Mouse (Mus musculus) Muller cell, postnatal 12 days (primary cell): ENCODE measurements at regions not wholly inside any gene's neighbourhood (a gene's known extent, or its start where the extent isn't known, plus 50 kb on each side); places are given as distances from the start of the nearest gene placed in this dataset.

Source experiments
- DNase-seq: peaks from one replicate; pipeline ENCODE4 v3.0.0-alpha.2; 2015; ENCODE audit errors: inconsistent ontology term

DNA sequence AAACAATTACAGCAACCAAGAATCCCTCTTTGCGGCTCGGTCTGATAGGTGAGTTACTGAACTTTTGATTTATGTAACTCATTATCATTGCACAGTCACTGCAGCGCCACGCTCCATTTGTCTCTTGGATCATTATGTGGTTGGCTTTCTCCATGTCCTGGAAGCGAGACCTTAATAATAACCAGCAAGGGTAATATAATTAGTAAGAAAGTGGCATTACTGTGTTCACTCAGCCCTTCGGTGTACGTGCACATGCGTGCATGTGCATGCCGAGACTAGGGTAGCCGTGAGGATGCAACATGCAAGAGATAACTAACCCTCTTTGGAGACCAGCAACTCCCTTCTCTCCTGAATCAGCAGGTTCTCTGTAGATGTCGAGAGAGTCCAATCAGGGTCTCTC, 114.9 kb upstream of the Camk1g start:
- no peak for DNase-seq

DNA sequence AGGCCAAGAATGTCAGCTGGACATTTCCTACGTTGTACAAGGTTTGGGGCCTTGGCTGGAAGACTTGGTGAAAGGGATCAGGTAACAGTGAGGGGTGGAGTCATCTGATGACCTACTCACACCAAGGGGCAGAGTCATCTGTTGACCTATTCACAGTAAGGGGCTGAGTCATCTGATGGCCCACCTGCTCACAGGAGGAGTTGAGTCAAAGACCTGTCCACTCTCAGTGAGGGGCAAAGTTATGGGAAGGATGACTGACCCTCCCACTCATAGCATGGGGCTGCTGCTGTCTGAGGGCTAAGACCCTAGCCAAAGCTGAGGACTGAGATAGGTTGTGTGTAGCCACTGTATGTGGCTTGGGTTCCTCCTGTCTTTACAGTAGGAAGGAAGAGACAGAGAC, 107.2 kb upstream of the Camk1g start:
- DNase-seq, result no peak

DNA sequence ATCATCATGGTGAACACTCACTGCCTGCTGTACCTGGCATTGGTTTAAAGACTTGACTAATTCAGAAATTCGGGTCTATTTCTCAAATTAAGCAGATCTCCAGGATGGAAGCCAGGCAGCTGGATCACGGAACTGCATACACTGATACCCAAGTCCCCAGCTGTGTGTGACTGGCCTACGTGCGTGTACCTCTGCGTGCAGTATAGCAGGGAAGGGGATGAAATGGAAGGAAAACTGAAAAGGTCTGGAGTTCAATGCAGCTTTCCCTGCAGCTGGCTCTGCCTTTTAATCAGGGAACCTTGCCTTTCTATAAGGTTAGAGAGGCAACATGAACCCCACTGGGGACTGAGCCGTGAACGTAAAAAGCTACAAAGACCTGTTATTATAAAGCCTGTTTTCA, 106.7 kb upstream of the Camk1g start:
- no peak for DNase-seq

DNA sequence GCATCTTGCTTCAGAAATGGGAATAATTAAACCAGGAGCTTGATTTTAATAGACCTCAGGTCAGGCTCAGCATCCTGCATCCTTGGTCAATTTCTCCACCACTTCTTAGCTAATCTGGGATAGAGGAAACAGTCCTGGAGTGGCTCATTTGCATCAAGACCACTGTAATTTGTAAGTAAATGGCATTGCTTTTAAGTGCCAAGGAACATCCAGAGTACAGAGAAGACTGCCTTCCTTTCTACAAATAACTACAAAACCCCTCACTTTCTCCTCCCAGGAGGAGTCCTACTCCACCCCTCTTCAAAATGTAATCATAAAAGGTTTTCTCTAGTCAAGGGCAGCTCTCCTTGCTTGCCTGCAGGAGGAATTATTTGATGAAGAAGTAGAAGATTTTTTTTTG, 96.2 kb upstream of the Camk1g start:
- DNase-seq, result no peak

DNA sequence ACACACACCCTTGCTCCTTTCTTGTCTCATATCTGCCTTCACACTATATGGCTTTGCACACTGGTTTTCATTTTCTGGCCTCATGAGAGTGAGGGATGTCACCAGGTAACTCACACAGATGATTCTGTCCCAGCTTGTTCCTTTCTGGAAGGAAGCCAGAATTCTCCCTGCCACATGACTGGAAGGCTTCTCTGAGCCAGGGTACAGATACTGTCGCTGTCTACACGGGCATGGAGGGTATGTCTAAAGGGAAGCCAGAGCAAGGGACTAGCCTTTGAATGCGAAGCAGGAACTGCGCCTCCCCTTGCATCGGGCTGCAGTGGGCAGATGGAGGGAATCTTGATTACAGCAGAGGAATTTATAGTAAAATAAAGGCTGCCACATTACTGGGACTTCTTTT, 89.6 kb upstream of the Camk1g start:
- no peak for DNase-seq

DNA sequence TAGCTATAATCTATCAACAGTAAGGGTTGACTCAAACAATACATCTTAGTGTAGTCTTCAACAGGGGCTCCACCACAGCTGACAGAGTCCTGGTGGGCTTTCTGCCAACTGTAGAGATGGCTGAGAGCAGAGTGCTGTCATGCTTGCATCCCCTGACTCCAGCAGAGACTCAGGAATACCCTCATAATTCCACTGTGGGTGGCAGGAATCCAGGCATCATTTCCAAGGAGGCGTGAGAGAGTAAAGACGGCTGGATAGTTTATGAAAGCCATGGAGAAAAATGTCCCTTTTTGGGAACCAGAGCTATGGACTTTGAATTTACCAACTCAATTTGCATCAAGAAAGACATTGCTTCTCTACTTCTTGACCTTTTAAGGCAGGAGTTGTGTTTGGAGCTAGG, 87.8 kb upstream of the Camk1g start:
- no peak for DNase-seq

DNA sequence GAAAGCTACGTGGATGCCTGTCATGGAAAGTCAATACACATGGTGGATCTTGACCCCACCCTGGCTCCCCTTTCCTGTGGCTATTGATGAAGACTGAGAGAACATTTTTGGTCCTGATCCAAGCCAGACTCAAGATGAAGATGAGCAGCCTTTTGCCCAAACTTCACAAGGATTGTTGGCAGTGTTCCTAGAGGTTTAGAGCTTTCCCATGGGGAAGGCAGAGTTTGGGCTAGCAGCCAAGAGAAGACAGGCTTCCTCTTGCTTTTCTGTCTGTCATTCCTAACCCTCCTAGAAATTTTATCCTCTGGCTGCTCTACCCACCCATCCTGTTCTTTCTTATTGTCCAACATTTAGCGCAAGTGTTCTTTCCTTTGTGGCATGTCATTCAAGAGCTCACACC, 83.6 kb upstream of the Camk1g start:
- peak; percentile 47 for DNase-seq

DNA sequence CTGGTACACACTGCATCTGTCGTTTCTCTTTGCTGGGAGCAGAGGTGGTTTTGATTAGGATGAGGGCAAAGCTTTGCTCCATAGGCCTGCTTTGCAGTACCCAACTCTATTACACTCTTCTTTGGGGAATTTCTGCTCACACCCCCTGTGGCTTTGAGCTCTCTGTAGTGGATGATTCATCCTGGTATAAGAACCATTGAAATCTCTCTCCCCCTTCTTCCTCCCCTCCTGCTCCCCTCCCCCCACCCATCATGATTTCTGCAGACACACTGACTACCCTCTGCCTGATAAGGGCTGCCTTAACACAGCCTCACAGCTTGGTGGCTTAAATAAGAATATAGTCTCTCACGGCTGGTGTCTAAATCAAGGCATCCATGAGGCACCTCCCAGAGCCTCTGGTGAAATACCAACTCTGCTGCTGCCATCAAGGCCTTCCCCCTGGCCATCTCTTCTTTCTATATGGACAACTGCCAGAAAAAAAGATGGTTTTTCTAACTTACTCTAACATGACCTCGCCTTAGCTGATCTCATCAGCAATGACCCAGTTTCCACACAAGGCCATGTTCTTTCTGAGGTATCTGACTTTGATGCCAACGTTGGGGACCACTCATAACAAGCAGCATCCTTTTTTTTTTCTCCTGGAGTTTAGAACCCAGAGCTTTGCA, 81.5 kb upstream of the Camk1g start:
- peak; percentile 63 for DNase-seq

DNA sequence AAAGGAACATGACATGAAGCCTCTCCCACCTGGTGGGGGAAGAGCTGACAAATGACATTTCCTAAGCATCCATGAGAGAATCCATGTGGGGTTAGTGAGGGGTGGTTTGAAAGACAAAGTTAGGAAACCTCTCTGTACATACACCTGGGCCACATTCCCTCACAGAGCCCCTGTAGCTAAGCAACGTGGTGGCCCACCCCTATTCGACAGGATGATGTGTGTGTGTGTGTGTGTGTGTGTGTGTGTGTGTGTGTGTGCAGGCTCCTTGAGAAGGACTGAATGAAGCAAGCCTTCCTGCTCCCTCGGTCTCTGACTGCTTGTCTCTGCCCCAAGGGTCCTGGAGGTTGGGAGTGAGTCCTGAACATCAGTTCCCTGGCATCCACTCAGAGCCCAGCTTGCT, 80.7 kb upstream of the Camk1g start:
- no peak for DNase-seq

DNA sequence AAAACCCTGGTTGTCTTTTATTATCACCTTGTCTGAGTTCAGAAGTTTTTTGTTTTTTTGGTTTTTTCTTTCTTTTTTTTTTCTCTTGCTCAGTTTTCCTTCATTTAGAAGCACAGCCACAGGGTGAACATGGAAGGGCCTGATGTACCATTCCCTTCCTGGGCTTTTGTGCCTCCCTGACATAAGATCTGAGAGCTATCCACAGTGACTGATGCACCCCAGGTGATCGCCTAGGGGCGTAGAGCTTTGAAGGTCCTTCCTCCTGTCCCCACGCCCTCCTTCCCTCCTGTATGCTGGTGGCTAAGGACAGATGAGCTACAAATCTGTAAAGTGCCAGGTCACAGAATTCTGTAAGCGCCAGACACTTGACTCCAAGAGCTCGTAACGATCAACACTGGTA, 80.1 kb upstream of the Camk1g start:
- DNase-seq, result no peak

DNA sequence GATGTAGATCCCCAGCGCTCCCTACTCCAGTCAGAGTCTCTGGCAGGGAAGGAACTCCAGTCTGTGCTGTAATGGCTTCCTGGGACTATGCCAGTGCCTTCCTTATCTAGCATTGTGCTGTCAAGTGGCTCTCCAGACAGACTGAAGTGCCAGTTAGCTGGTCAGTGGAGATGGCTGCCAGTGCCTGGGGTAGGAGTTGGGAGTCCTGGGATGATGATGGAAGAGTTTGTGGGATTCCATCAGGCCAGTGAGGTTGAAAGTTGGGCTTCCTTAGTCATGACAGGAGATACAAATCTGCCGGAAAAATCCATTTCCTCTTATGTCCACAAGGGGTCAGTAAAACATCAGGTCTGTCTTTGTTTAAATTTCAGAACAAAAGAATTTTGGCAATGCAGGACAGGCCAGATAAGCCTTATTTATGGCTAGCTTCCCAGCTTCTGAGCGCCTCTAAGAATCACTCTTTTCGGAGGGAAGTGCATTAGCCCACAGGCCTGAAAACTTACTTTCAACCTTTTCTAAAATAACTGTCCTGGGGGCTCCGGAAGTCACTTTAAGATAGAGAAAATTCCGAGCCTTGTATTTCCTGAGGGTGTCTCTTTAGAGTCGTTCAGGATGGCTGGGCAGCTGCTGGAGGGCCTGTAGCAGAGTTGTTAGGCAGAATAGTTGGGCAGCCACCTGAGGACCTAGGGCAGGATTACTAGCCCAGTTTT, 79.5 kb upstream of the Camk1g start:
- DNase-seq, result peak; percentile 88

DNA sequence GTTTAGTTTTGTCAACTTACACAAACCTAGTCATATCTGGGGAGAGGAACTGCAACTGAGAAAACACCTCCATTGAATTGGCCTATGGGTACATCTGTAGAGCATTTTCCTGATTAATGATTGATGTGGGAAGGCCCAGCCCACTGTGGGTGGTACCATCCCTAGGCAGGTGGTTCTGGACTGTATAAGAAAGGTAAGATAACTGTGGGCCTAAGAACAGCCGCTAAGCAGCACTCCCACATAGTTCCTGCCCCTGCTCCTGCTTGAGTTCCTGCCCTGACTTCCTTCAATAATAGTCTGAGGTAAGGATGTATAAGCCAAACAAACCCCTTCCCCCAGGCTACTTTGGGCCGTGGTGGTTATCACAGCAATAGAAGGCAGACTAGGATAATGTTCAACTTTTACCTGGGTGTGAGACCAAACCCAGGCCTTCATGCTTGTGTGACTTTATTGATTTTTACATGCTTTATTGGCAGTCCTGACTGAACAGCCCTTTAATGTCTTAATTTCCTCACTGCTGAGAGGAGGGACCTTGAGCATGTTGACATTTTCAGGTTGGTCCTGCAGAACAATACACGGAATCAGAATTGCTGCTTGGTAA, 78.8 kb upstream of the Camk1g start:
- no peak for DNase-seq

DNA sequence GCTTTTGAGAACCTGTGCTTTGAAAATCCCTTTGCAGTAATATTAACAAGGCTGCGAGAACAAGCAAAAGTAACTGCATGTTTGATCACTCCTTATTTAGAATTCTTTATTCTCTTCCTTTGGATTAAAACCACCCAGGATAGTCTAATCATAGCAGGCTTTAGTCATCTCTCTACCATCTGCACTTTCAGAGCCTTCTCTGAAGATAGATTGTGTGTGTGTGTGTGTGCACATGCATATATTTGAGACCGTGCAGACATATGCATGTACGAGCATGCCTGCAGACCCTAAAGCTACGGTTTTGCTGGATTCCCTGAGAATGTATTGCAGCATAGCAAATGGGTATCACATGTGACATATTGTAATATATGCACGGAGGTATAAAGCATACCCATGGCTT, 77.5 kb upstream of the Camk1g start:
- no peak for DNase-seq

DNA sequence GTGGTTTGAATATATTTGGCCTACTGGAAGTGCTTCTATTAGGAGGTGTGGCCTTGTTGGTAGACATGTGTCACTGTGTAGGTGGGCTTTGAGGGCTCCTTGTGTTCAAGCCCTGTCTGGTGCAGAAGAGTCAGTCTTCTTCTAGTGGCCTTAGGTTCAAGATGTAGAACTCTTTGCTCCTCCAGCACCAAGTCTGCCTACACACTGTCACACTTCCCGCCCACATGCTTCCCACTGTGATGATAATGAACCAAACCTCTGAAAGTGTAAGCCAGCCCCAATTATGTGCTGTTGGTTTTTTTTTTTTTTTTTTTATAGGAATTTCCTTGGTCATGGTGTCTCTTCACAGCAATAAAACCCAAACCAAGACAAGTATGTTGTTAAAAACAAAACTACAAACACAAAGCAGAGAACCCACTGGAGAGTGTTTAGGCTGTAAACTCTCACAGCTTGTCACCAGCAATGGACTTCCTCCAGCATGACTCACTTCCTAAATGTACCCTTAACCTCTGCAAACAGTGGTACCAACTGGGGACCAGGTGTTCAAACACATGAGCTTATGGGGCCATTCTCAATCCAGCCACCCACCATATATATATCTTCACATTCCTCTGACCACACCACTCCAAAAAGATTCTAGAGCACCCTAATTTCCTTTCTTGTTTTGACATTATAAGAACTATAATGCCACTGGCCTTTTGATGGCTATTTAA, 74.0 kb upstream of the Camk1g start:
- DNase-seq, result no peak

DNA sequence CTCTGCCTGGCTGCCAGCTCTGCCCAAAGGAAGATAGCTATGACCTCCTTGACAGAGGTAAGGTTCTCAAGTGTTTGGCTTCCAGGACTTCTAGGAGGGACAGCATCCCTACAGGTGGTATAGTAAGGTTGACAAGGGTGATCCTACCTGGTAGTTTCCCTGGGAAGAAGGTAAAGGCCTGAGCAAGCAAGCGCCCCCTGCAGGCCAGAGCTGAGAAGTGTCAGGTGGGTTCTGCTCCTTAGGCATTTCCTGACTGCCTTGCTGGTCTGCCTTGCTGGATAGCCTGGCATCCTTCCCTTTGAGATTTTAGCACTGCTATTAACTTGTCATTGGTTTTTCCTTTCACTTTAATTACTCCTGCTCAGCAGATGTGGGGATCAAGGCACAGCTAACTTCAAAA, 70.4 kb upstream of the Camk1g start:
- no peak for DNase-seq

DNA sequence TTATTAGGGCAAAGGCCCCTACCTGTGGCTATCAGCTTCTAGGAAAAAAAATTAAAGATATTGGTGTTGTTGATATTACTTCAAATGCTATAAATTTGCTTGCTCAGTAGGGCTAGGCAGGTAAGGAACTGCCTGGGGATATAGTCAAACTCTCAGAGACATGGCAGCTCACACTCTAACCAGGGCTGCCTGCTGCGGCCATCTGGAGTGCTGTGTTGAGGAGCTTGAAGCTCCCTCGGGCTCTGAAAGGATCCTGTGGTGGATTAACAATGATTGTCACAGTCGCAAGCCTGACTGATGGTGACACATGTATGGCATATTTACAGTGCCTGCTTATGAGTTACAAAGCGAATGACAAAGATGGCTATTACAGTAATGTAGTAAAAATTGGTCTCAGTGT, 64.2 kb upstream of the Camk1g start:
- no peak for DNase-seq

DNA sequence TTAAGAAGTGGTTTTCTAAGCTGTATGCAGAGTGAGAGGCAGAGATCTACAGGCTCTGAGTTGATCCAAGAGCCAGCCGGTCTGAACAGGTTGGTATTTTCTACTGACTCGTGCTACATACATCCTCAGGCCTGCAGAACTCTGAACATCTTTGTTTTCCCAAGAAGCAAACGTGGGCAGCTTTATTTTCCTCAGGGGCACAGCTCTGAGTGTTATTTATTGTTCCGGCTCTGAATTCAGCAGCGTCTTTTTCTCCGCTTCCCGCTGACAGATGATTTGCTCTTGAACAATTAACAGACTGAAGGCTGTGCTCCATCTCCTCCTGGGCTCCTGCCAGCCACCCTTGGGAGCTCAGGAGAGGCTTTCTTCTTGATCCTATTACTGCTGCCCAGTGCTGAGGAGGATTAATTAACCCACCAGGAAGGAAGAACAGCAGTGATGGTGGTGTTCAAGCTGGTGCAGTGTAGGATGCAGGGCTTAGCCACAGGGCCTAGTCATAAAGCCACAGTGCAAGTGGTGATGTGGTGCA, 63.5 kb upstream of the Camk1g start:
- DNase-seq, result peak; percentile 40

DNA sequence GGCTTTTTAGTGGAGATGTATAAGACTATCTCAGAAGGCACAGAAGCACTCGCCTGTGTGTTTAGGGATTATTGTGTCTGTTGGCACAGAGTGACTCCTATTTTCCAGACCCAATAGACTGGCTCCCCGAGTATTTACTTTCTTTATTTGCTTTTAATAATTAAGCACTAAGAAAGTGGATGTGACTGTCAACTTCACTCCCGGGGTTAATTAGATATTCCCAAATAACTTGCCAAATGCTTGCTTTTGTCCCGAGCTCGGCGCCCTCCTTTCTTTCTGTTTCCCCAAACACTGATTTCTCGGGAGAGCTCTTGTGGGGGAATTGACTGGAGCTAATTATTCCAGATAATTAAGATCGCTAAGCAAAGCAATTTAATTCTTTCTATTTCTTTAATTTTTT, 60.1 kb upstream of the Camk1g start:
- no peak for DNase-seq

DNA sequence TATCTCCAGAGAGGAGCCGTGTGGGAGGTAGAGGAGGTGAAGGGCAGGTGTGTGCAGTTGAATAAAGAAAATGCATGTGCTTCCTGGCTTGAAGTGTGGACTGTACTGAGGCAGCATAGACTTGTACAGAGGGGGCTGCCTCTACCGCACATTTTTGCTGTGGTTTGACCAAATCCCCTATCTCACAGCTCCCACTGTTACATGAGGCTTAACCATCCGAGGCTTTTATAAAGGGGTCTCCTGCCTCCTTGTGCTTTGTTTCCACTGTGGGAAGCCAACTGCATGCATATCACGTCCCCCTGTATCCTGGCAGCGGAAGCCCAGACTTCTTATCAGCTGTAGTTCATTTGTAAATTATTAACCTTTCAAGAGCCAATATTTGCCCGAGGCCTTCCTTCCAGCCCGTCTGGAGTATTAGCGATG, 53.6 kb upstream of the Camk1g start:
- no peak for DNase-seq

DNA sequence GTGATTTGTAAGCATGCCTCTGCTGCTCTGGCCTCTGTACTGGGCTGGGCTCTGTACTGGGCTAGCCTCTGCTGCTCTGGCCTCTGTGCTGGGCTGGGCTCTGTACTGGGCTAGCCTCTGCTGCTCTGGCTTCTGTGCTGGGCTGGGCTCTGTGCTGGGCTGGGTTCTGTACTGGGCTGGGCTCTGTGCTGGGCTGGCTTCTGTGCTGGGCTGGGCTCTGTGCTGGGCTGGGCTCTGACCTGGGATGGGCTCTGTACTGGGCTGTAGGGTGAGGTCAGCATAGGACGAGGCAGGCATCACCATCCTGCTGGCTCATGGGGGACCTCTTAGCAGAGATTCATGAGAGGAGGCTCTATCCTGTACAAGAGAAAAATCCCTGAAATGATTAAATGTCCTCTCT, 52.8 kb upstream of the Camk1g start:
- DNase-seq, result no peak

DNA sequence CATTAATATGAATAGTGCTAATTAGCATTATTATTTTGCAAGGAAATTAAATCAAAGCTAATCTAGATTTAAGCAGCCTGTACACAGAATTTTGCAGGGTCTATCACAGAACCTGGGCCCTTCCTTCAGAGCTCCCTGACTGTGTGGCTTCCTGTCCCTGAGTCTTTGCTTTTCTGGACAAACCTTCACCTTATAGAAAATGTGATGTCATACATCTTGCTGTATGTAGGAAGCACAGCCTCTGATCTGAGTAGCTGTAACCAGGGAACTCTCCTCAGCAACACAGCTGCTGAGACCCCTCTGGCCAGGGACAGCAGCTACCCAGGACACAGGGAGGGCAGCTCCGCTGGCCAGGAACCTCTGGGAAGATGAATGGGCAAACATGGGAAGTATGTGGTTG, 51.7 kb upstream of the Camk1g start:
- DNase-seq, result no peak

DNA sequence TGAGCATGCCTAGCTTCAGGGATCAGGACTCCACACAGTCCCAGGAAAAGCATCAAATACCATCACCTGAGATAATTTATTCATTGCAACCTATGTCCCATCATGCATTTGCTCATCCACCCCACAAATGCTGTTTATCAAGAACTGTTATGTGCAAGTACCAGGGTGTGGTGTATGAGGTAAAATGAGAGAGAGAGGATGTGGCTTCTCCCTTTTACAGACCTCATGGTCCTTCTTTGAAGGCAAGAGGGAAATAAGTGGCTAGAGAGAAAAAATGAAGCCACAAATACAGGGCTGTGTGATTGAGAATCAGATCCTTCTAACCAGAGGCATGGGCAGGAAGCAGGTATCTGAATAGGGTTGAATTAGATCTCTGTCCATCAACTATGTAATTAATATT, 51.3 kb upstream of the Camk1g start:
- no peak for DNase-seq
